Mouse (Mus musculus) heart, embryonic 12.5 days (tissue): ENCODE results near the gene Zfp128. TPM values are rescaled to one million over a fixed set of nuclear protein-coding genes. Genes with fewer than 3 reads are reported as not detected.
"Not testable (repeated sequence)": the region's sequence is repeated elsewhere in the genome, so short reads cannot be mapped to it uniquely, and the experiment has no call there.

Experiments
- ATAC-seq: fragments of 200-750 bp; cut with Nextera tagmentation; 2 replicates; pipeline ENCODE4 v1.8.0; 2017; ENCODE audit warnings: moderate TSS enrichment, moderate library complexity; ENCODE audit not compliant: insufficient number of reproducible peaks, low FRiP score
- H3K27ac ChIP-seq: fragments of 300-500 bp; sonication (generic); 2 replicates; pipeline ENCODE4 v1.5.1; 2016; ENCODE audit warnings: mild to moderate bottlenecking, moderate library complexity; ENCODE audit not compliant: poor library complexity, severe bottlenecking
- H3K27me3 ChIP-seq: fragments of 300-500 bp; sonication (generic); replicated peaks from 2 replicates; pipeline ENCODE4 v1.6.1; 2016; ENCODE audit warnings: mild to moderate bottlenecking, moderate library complexity
- H3K36me3 ChIP-seq: fragments of 300-500 bp; sonication (generic); 2 replicates; pipeline ENCODE4 v1.6.1; 2016; ENCODE audit warnings: mild to moderate bottlenecking, moderate library complexity
- H3K4me1 ChIP-seq: fragments of 300-500 bp; sonication (generic); replicated peaks from 2 replicates; pipeline ENCODE4 v1.6.1; 2016; ENCODE audit warnings: mild to moderate bottlenecking
- H3K4me2 ChIP-seq: fragments of 300-500 bp; sonication (generic); 2 replicates; pipeline ENCODE4 v1.6.1; 2016; ENCODE audit warnings: mild to moderate bottlenecking, moderate library complexity
- H3K4me3 ChIP-seq: fragments of 300-500 bp; sonication (generic); 2 replicates; pipeline ENCODE4 v1.5.1; 2016; ENCODE audit warnings: mild to moderate bottlenecking
- H3K9ac ChIP-seq: fragments of 300-500 bp; sonication (generic); 2 replicates; pipeline ENCODE4 v1.6.1; 2016; ENCODE audit warnings: mild to moderate bottlenecking, moderate library complexity
- H3K9me3 ChIP-seq: fragments of 300-500 bp; sonication (generic); replicated peaks from 2 replicates; pipeline ENCODE4 v1.6.1; 2016; ENCODE audit warnings: mild to moderate bottlenecking, moderate library complexity
- WGBS: fragments of 180-500 bp; shearing (Covaris S2); methylation state at CpG from one replicate; pipeline ENCODE4 v1.1.7; 2016; 5-methylcytosine and 5-hydroxymethylcytosine counted together
- polyA plus RNA-seq: library from polyadenylated mRNA; unstranded; fragments of >200 nt; fragmentation: Nextera tagmentation; extraction: Ambion mirVana; gene quantifications from 2 replicates; pipeline ENCODE4 v1.2.1, GENCODE M21; 2016

Gene Zfp128
- polyA plus RNA-seq, 1 experiment from 2014 or later, result 3.0 TPM

- WGBS, result 86% methylated on average over 1 of the region's 1 CpGs
- Histone ChIP-seq H3K27ac (no peak overlapping the region), H3K9ac (no peak overlapping the region), H3K4me2 (no peak overlapping the region), H3K27me3 (no peaks in the 10 kb centered on the region), H3K9me3 (no peaks in the 10 kb centered on the region), H3K36me3 (peaks cover 54% of the 10 kb centered on the region), H3K4me3 (no peak overlapping the region), H3K4me1 (no peaks in the 10 kb centered on the region)
- ATAC-seq, result no peak
These were observed 10.4 kb downstream of the Zfp128 start for GRCm38 (mm10) chr7:12891334-12891733.

- WGBS, result 6% methylated on average over 36 of the region's 36 CpGs
- 0 out of 2 replicates have a peak, but pooled peaks cover 9% of the 10 kb centered on the region for H3K36me3 ChIP-seq
- H3K27ac ChIP-seq, result no peak within 1 kb of the TSS
- ATAC-seq, result peak; percentile 96
- peak within 1 kb of the TSS; percentile 62 for H3K4me3 ChIP-seq
- H3K4me2 ChIP-seq, result peak within 1 kb of the TSS; percentile 64
- peak within 1 kb of the TSS; percentile 77 for H3K9ac ChIP-seq
- H3K27me3 ChIP-seq, result no peaks in the 10 kb centered on the region
- peaks cover 7% of the 10 kb centered on the region for H3K4me1 ChIP-seq
- no peaks in the 10 kb centered on the region for H3K9me3 ChIP-seq
These were observed 16.9 kb downstream of the Zfp128 start, which contains the start of gene Zscan22 for GRCm38 (mm10) chr7:12897655-12898410. Zscan22 (plus strand) TSS chr7:12897815.

GRCm38 (mm10) chr7:12901517-12901916 is 20.5 kb downstream of the Zfp128 start:
- WGBS, result 81% methylated on average over 5 of the region's 5 CpGs

GRCm38 (mm10) chr7:12903623-12904022 is 22.6 kb downstream of the Zfp128 start:
- Histone ChIP-seq H3K4me3 (peak overlapping the region; percentile 20), H3K4me2 (peak overlapping the region; percentile 41), H3K36me3 (peaks cover 58% of the 10 kb centered on the region), H3K27me3 (no peaks in the 10 kb centered on the region), H3K27ac (no peak overlapping the region), H3K9me3 (no peaks in the 10 kb centered on the region), H3K4me1 (0 out of 2 replicates have a peak, but pooled peaks cover 3% of the 10 kb centered on the region), H3K9ac (no peak overlapping the region)
- WGBS, result 69% methylated on average over 10 of the region's 10 CpGs
- no peak for ATAC-seq

More at GRCm38 (mm10) chr7:12901517-12901916, 20.5 kb downstream of the Zfp128 start:
- H3K27ac ChIP-seq, result no peak overlapping the region
- peaks cover 7% of the 10 kb centered on the region for H3K4me1 ChIP-seq
- H3K9ac ChIP-seq, result no peak overlapping the region
- H3K4me2 ChIP-seq, result no peak overlapping the region
- H3K9me3 ChIP-seq, result no peaks in the 10 kb centered on the region
- H3K4me3 ChIP-seq, result no peak overlapping the region
- no peak for ATAC-seq
- H3K36me3 ChIP-seq, result peaks cover 37% of the 10 kb centered on the region
- no peaks in the 10 kb centered on the region for H3K27me3 ChIP-seq

DNA sequence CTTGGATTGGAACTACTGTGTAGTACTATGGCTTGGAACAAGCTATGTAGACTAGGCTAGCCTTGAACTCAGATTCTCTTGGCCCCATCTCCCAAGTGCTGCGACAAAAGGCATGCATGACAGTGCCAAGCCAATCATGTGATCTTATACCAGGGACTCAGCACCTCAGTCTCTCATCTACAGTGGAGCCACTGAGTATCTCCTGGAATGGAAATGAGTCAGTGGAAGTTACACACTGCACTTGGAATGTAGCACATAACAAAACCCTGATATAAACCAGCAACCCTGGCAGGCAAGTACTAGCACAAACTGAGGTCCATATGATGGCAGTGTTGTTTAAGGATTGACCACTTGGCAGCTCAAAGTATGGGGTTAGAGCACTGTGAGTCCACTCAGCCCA is 24.2 kb downstream of the Zfp128 start:
- Histone ChIP-seq H3K9ac (no peak overlapping the region), H3K4me2 (no peak overlapping the region), H3K27ac (no peak overlapping the region), H3K27me3 (no peaks in the 10 kb centered on the region), H3K9me3 (no peaks in the 10 kb centered on the region), H3K36me3 (peaks cover 62% of the 10 kb centered on the region), H3K4me3 (no peak overlapping the region), H3K4me1 (peaks cover 9% of the 10 kb centered on the region)
- 74% methylated on average over 1 of the region's 1 CpGs for WGBS
- no peak for ATAC-seq

GRCm38 (mm10) chr7:12909498-12909962 is 28.6 kb downstream of the Zfp128 start:
- peaks cover 40% of the 10 kb centered on the region for H3K36me3 ChIP-seq
- H3K4me1 ChIP-seq, result peaks cover 9% of the 10 kb centered on the region
- H3K4me3 ChIP-seq, result peak overlapping the region; percentile 54
- no peaks in the 10 kb centered on the region for H3K9me3 ChIP-seq
- 32% methylated on average over 7 of the region's 7 CpGs for WGBS
- no peaks in the 10 kb centered on the region for H3K27me3 ChIP-seq
- ATAC-seq, result peak; percentile 56
- H3K9ac ChIP-seq, result peak overlapping the region; percentile 71
- H3K4me2 ChIP-seq, result peak overlapping the region; percentile 76
- H3K27ac ChIP-seq, result peak overlapping the region; percentile 89

GRCm38 (mm10) chr7:12910181-12910668 is 29.2 kb downstream of the Zfp128 start:
- Histone ChIP-seq H3K4me3 (peak overlapping the region; percentile 54), H3K27me3 (no peaks in the 10 kb centered on the region), H3K9me3 (no peaks in the 10 kb centered on the region), H3K27ac (peak overlapping the region; percentile 89), H3K4me1 (peaks cover 9% of the 10 kb centered on the region), H3K9ac (peak overlapping the region; percentile 71), H3K4me2 (peak overlapping the region; percentile 76), H3K36me3 (peaks cover 35% of the 10 kb centered on the region)
- peak; percentile 82 for ATAC-seq
- whole genome bisulfite sequencing, result 3% methylated on average over 19 of the region's 19 CpGs

DNA sequence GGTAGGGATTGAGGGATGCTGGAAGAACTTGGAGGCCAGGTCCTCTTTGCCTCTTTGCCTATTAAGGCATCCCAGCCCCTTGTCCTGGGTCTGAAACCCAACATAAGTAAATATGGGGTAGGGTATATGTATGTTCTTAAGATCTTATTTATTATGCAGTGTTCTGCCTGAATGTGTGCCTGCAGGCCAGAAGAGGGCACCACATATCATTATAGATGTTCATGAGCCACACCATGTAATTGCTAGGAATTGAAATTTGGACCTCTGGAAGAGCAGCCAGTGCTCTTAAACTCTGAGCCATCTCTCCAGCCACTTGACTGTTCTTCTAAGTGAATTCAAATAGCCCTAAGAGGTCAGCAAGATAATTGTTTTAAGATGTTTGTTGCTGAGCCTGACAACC is 32.6 kb downstream of the Zfp128 start:
- Histone ChIP-seq H3K9ac (no peak overlapping the region), H3K27ac (no peak overlapping the region), H3K4me1 (peaks cover 9% of the 10 kb centered on the region), H3K4me2 (no peak overlapping the region), H3K4me3 (no peak overlapping the region), H3K36me3 (peaks cover 5% of the 10 kb centered on the region), H3K27me3 (no peaks in the 10 kb centered on the region), H3K9me3 (no peaks in the 10 kb centered on the region)
- no peak for ATAC-seq

GRCm38 (mm10) chr7:12920495-12920894 is 39.5 kb downstream of the Zfp128 start:
- not testable (repeated sequence) for H3K9me3 ChIP-seq, H3K27me3 ChIP-seq, H3K9ac ChIP-seq, H3K27ac ChIP-seq, H3K4me3 ChIP-seq, ATAC-seq
- Histone ChIP-seq H3K36me3 (peaks cover 24% of the 10 kb centered on the region), H3K4me2 (0 out of 2 replicates have a peak overlapping the region, but pooled peaks have one; percentile 12), H3K4me1 (peaks cover 14% of the 10 kb centered on the region)
- 77% methylated on average over 7 of the region's 8 CpGs for WGBS

- H3K27me3 ChIP-seq, result no peaks in the 10 kb centered on the region
- H3K4me3 ChIP-seq, result peak overlapping the region; percentile 79
- H3K27ac ChIP-seq, result peak overlapping the region; percentile 96
- no peak; the same call in 1 of the 2 replicates for ATAC-seq
- H3K4me2 ChIP-seq, result peak overlapping the region; percentile 96
- no peaks in the 10 kb centered on the region for H3K9me3 ChIP-seq
- WGBS, result 0% methylated on average over 3 of the region's 3 CpGs
- peaks cover 14% of the 10 kb centered on the region for H3K4me1 ChIP-seq
- H3K9ac ChIP-seq, result peak overlapping the region; percentile 81
- H3K36me3 ChIP-seq, result peaks cover 32% of the 10 kb centered on the region
These were observed 40.3 kb downstream of the Zfp128 start for GRCm38 (mm10) chr7:12921318-12921704.

DNA sequence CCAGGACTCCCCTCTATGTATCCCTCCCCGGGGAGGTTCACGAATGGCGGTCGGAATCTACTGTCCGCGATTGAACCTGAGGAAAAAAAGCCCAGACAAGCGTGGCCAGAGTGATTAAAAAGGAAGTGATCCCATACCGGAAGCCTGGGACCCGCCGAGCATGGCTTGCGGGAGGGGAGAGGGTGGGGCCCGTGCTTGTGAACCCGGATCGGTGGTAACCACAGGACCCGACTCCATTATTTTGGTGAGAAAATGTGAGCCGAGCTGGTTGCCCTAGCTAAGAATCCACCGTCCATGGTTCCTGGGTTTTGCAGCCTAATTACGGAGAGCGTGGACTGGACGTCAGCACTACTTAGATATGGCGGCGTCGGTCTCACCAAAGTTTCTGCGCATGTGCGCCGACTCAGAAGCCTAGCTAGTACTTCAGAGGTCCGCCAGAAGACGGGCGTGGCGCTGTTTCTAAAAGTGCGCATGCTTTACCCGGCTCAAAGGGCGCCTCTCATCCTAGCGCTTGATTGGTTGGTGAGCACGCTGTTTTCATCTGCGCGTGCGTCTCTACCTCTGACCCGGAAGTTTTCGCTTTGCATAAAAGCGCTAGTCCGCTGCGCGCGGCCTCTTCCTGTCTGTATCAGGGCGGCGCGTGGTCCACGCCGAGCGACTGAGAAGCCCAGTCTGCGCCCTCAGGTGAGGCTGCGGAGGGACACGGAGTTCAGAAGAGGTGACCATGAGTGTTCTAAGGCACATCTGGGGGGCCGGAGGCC is 40.9 kb downstream of the Zfp128 start, which contains the start of gene Rps5:
Rps5 (plus strand) TSS at position 586 of the 761 bp plus-strand sequence.
- Histone ChIP-seq H3K4me3 (peak within 1 kb of the TSS; percentile 79), H3K9me3 (no peaks in the 10 kb centered on the region), H3K27ac (peak within 1 kb of the TSS; percentile 96), H3K9ac (peak within 1 kb of the TSS; percentile 87), H3K36me3 (peaks cover 38% of the 10 kb centered on the region), H3K27me3 (0 out of 2 replicates have a peak, but pooled peaks cover 2% of the 10 kb centered on the region), H3K4me1 (peaks cover 14% of the 10 kb centered on the region), H3K4me2 (peak within 1 kb of the TSS; percentile 96)
- WGBS, result under 1% methylated on average over 55 of the region's 55 CpGs
- ATAC-seq, result peak; percentile 99
